Mouse (Mus musculus) left cerebral cortex, postnatal 4 days (tissue): Measurements from ENCODE around the gene Krtdap. TPM values are rescaled to one million over a fixed set of nuclear protein-coding genes. Genes with fewer than 3 reads are reported as not detected.
"Not testable (repeated sequence)": the region's sequence is repeated elsewhere in the genome, so short reads cannot be mapped to it uniquely, and the experiment has no call there.

ENCODE experiments used
- DNase-seq: peaks from one replicate; pipeline ENCODE4 v3.0.0-alpha.2; 2022
- intact Hi-C: fragments of 180-260 bp; cut with DNase I; formaldehyde crosslinking; loops from one replicate; pipeline ENCODE4 v1.15.1; 2025
- total RNA-seq, 2 experiments: library from RNA; stranded (reverse); gene quantifications; 2 replicates each; pipeline ENCODE4 v1.2.3; 2021

The Krtdap gene
- total RNA-seq, 2 experiments from 2014 or later = not detected

DNA sequence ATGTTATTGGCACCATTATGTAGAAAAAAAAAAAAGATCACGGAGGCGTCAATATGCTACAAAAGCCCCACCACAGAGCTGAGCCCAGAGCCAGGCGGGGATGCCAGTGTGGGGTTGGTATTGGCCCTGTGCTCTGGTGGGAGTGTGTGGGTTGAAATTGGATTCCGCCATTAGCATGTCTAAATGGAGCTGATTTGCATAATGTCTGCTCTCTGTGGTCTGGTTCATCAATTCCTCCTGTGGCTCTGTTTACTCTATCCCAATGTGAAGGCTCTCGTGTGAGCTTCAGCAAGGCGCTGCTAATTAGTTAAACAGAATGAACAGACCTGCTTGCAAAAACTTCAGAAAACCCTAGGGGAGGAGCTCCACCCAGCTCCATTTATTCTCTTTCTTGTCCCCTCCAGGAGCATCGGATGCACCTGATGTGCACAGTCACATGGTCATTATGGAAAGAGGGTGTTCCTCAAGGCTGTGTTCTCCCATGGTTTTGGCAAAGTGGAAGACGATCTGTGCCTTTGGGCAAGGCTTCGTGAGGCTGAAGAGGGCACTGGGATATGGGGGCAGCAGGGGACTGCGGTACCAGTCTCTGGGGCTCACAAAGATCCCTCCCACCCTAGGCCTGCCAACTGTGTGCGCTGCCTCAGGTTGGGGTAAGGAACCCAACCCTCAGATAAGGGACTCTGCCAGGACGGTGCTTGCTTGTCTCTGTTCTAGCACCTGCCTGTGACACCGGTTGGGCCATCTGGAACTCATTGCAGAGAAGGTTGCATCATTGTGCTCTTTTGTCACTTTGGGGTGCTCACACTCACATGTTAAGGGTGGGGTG lies 1.8 kb upstream of the Krtdap start:
- DNase-seq = peak; percentile 49

DNA sequence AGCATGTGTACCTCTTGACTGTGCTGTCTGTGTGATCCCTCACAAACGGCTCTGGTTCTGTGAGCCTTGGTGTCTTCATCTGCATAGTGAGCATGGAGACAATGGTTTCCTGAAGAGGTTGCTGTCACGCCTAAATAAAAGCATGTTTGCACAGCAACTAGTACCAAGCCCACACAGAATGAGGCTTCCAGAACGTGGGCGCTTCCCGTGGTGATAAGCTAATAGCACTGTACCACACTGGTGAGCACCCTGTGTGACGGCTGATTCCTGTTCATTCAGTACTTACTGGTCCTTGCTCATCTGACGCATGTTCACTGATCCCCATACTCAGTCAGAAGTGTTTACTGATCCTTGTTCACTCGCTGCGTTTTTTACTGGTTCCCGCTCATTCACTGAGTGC lies 2.4 kb downstream of the Krtdap start:
- intact Hi-C loops = no loop called here
- no peak for DNase-seq

More for the DNA sequence above, 1.8 kb upstream of the Krtdap start:
- intact Hi-C loops = no loop called here

DNA sequence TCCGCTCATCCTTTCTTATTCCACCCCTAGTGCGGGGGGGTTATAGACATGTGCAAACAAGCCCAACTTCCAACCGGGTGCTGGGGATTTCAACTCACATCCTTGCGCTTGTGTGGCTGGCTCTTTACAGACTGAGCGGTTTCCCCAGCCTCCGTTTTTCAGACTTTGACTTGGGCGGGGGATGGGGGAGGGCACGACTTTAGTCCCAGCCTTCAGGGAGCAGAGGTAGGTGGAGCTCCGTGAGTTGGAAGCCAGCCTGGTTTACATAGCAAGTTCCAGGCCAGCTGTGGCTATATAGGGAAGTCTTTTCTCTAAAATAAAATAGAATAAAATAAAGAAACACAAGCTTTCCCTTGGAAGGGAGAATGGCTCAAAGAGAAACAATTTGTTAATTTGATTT lies 4.2 kb downstream of the Krtdap start:
- intact Hi-C loops = no loop called here
- no peak for DNase-seq

DNA sequence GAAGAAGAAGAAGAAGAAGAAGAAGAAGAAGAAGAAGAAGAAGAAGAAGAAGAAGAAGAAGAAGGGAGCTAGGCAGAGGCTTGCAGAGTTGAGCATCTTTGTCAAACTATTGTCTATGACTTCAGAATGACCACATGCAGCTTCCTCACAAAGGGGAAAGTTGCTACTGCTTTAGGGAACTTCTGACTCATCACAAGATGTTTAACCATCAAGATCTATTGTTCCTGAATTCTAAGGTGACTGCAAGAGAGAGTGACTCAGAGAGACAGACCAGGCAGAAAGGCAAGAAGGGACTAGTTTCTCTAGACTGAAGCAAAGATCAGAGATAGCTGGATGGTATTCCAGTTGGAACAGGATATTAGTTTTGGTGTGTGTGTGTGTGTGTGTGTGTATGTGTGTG lies 7.2 kb downstream of the Krtdap start:
- intact Hi-C loops = no loop called here

DNA sequence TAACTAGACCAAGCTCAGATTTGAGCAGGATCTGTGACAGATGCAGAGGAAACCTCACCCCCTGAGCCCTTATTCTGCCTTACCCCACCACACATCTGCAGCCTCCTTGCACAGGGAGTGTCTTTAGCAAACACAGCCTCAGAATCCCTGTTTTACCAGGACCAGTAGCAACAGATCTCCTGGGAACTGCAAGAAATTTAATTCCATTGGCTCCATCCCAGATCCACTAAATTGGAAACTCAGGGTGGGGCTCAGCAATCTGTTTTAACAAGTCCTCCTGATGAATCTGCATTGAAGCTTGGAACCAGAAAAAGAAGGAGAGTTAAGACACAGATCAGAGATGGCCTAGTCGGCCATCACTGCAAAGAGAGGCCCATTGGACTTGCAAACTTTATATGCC lies 9.1 kb downstream of the Krtdap start:
- intact Hi-C loops = no loop called here
- DNase-seq = no peak

More for the DNA sequence above, 7.2 kb downstream of the Krtdap start:
- DNase-seq = no peak

DNA sequence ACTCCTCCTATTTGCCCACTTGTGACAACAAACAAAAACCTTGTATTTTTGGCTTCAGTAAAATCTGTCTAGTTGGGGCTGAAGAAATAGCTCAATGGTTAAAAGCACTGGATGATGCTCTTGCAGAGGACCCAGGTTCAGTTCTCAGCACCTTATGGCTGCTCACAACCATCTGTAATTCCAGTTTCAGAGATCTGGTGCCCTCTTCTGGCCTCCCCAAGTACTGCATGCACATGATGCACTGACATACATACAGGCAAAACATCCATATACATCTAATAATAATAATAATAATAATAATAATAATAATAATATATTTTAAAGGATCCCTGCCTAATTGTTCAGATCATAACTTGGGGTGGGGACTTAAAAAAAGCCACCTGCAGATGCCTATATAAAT lies 13.0 kb downstream of the Krtdap start:
- intact Hi-C loops = no loop called here

DNA sequence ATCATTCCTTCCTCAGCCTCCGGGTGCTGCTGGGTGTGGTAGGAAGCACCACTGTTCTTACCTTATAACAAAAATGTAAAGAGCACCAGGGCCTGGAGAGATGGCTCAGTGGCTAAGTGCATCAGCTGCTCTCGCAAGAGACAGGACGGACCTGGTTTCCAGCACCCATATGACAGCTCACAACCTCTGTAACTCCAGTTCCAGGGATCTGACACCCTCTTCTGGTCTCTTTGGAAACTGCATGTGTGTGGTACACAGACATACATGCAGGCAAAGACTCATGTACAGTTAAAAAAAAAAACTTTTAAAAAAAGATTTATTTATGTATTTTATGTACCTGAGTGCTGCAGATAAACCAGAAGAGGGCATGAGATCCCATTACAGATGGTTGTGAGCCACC lies 15.6 kb downstream of the Krtdap start:
- DNase-seq = no peak
- intact Hi-C loops = no loop called here

More for the DNA sequence above, 13.0 kb downstream of the Krtdap start:
- DNase-seq = no peak

DNA sequence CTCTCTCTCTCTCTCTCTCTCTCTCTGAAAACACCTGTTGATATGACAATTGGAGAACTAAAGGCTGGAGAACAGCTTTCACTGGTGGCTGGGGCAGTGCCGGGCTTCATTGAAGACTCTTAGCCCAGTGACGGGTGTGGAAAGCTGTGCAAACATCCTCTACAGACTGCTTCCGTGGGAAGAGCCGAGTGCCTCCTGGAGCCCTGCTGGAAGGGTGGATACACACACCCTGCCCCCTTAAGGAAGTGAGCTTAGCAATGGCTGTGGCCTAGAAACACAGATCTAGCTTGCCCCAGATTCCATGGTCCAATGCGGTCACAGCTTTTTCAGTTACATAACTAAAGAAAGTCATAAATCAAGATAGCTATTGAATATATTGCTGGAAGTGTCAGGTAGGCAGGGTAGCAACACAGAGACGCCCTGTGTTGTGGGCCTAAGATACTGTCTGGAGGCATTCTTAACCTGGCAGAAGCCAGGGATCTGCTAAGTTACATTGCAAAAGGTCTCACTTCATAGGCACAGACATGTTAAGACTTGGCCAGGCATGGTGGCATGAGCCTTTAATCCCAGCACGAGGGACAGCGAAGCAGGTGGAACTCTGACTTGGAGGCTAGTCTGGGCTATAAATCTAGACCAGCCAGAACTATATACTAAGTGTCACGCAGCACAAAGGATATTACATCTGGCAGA lies 16.5 kb downstream of the Krtdap start:
- intact Hi-C loops = no loop called here
- no peak for DNase-seq

DNA sequence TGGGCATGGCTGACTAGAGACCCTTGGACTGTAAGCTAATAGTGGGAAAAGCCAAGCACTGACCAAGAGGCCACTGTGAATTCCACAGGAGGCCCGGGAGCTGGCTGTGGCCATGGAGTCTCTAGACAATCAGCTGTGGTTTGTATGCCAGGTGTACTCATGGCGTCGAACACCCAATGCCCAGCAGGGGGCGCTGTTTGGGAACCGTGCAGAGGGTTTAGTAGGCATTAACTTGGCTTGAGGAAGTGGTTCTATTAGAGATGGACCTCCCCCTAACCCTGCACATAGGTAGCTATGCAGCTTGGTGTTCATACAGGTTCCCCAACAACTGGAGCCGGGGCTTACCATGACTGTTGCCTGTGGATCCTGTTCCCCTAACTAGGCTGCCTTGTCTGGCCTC lies 18.2 kb downstream of the Krtdap start:
- DNase-seq = peak; percentile 31
- intact Hi-C loops = no loop called here

DNA sequence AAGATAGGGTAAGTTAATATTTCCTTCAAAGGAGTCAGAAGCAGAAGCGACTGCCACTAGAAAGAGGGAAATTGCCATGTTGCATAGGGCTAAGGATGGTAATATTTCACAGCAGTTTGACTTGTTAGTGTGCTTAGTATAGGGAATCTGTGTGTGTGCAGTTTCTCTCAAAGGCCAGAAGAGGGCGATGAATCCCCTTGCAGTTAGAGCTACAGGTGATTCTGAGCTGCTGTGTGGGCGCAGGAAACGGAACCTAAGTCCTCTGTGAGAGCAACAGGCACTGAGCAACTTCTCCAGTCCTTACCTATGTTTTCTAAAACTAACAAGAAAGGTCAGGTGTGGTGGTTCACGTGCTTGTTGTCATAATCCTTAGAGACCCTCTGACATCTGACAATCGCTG lies 22.6 kb downstream of the Krtdap start:
- intact Hi-C loops = no loop called here

DNA sequence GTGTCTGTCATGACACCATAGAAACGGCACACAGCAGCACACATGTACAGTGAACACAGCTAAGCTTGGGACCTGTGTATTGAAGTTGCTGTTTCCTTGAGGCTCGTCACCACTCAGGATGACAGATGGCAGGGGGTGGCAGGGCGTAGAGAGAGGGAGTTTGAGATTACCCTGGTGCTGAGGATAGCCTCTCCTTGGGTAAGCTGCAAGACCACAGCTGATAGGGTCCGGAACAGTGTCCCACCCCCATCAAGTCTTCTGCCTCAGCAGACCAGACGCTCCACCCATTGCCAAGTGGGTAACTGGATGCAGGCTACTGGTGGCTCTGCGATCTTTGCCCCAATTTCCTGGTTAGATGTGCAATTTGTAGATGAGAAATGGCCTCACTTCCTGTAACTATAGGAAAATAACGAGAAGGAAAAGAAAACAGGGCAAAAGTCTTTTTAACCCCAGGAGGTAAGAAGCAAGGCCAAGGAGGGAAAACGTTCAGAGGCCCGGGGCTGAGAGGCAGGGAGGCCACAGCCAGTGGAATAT lies 24.1 kb downstream of the Krtdap start:
- intact Hi-C loops = no loop called here
- peak; percentile 28 for DNase-seq

More for the DNA sequence above, 22.6 kb downstream of the Krtdap start:
- DNase-seq = no peak

DNA sequence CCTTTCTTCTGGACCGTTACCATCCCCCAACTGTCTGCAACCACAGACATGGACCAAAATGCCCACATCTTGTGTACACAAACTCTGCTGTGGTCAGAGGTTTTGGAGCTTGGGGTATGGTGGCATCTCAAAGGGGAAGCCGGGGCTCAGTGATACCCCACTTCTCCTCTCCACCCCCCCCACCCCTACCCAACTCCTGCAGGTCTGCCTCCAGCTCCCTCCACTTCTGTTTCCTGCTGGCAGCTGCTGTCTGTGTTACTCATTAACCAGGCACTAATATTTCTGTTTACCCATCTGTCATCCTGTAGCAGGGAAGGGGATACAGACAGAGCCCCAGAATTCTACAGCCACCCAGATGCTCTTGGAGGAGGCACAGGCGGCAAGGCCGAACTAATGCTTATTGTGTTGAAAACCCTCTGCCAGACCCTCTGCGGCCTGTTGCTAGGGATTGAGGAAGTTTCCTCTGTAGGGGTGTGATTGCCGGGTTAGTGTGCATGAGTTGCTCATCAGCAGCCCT lies 24.7 kb downstream of the Krtdap start:
- DNase-seq = peak; percentile 41
- intact Hi-C loops = no loop called here

DNA sequence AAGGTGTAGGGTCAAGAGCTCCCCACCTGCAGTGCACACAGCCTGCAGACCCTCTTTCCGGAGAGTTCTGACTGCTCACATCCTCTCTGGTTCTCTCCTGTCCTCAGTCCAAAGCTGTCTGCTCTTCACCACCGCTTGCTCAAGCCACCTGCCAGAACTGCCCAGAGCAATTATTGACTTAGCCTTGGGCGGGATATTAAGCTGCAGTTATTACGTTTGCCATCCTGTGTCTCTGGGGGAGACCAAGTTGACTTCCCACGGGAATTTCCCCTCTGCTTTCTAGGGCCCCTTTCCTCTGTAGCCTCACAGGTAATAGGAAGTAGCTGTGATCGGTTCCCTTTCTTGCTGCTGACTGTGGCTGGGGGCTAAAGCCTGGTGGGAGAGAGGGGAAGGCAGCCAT lies 32.4 kb downstream of the Krtdap start:
- no peak for DNase-seq
- intact Hi-C loops = no loop called here

DNA sequence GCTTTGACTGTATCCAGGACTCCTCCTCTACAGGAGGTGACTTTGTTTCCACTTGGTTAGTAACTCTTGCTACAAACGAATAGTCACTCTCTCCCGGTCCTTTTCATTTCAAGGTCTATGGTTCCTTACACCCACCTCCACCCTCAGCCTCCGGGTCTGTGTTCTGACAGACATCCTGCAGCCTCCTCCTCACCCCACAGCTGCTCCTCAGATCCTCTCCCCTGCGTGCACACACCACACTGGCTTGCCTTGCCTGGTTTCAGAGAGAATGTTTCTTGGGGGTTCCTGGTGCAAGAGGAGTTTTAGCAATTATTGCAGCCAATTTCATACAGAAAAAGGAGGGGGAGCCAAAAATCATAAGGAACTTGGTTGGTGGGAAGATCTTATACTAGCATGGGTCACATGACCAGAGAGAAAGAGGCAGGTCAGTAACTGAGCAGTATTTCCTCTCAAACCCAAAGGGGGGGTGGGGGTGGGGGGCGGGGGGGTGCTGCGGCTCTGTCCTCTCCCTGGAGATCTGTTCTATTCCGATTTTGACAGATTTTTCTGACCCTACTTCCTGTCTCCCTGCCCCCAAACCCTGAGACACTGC lies 33.3 kb downstream of the Krtdap start:
- no peak for DNase-seq
- intact Hi-C loops = no loop called here

DNA sequence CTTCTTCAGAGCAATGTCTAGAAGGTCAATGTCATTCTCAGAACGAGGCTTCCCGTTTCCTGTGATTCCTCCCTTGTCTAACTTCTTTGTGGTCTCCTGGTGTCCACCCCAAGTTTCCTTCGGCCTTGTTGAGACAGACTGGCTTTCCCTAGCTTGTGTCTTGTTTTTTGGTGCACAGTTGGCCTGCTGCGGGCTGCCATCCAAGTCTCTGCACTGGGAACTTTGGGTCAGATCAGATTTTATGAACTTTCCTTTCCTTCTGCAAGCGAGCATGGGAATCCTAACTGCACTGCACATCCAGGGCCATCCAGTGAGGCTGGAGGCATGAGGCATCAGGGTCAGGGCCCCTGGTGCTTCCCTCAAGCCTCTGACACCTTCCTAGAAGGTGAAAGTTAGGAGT lies 33.8 kb downstream of the Krtdap start:
- intact Hi-C loops = no loop called here
- DNase-seq = no peak

DNA sequence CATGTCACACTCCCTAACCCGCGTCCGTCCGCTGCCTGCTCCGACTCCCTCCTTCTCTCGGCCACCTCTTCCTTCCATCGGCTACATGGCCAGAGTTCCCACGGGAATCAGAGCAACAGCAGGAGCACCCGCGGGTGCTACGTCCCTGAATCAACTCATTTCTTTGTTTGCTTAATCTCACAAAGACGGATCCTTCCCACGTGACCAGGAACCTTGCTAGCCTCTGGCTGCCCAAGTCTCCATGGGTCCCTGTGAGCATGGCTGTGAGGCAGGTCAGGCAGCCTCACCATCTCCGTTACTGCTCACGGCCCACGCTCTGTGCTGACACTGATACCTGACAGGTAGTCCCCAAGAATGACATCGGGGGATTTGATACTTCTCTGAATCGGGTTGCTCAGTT lies 36.0 kb downstream of the Krtdap start, which contains the start of gene Ffar2:
Gene Ffar2 (minus strand): TSS at position 101 of the 400 bp plus-strand sequence.
- no peak for DNase-seq
- intact Hi-C loops = no loop called here

DNA sequence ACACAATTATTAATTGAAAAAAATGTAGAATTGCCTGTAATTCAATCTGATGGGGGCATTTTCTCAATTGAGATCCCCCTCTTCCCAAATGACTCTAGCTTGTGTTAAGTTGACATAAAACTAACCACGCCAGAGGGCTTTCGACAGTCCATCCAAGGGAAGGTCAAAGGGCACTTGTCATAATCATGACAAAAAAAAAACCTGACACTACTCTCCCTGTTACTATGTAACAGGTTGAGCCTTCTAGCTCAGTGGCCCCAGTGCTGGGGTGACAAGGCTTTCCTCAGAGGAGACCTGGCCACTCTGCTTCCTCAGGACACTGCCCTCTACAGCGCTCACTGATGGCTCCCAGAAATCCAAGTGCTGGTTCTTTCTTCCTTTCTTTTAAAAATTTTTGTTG lies 36.6 kb downstream of the Krtdap start:
- DNase-seq = no peak
- intact Hi-C loops = no loop called here

DNA sequence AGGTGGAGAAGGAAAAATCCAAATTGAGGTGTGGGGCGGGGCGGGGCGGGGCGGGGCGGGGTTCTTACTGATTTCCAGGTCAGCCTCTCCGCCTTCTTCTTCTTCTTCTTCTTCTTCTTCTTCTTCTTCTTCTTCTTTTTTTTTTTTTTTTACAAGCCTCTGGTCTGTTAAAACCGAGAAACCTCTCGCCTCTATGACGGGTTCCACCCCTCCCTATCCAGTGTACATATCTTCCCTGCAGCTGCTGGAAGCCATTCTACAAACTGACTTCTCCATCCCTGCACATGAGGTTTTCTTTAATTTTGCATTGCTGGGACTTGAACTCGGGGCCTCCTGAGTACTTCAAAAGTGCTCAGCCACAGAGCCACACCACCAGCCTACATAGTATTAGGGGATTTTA lies 39.0 kb downstream of the Krtdap start:
- intact Hi-C loops = no loop called here
- no peak for DNase-seq

DNA sequence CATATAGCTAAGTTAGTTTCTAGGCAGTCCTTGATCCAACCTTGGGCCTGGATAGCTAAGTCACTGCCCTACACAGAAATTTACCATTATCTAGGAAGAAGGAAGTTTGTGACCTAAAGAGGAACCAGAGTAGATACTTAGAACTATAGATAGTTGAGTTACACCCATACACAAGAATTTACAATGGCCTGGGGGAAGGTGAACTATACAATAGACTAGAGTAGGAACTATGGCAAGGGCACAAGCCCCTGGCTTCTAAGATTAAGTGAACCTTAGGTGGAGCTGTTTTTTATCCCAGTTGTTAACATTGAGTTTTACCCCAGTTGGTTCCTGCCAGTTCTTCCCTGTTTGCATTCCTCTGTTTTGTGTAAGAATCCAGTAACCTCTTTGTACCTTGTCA lies 41.2 kb downstream of the Krtdap start:
- intact Hi-C loops, DNase-seq: not testable (repeated sequence)

DNA sequence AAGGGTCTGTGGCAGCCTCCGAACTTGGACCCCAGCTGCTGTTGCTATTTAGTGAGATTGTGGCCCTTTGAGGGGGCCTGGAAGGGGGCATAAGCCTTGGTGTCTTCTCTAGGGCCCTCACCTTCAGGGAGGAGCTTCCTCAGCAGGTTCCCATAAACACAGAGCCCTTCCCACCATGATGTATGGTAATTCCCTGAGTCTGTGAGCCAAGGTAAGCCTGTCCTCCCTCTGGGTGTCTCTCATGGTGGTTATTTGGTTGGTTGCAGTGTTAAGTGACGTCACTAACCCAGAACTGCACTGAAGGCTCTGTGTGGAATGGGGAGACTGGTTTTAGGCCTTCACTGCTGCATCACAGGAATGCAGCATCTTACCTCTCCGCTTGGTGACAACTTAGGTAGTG lies 41.7 kb downstream of the Krtdap start:
- DNase-seq = no peak
- intact Hi-C loops = no loop called here

DNA sequence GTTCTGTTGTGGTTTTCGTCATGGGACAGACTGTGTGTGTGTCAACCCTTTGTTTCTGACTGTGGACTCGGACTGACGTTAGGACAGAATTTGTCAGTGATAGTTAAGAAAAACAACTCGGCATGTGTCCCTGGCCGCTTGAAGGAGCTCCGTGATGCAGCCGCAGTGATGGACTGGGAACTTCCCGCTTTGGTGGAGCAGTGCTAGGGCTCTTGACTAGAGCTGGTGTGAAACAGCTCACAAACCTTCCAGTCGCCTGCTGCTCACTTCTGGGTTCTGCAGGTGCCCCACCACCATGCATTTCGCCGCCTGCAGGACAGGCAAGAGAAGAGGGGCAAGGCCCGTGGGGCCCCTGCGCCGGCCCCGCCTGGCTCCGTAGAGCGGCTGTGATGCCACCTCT lies 44.6 kb downstream of the Krtdap start:
- no peak for DNase-seq
- intact Hi-C loops = no loop called here
